Mouse (Mus musculus) ES-Bruce4 (cell line): ENCODE data around the gene Cd300ld4. TPM values are rescaled to one million over a fixed set of nuclear protein-coding genes. Genes with fewer than 3 reads are reported as not detected.
"Not testable (repeated sequence)": the region's sequence is repeated elsewhere in the genome, so short reads cannot be mapped to it uniquely, and the experiment has no call there.

ENCODE experiments used
- H3K27ac ChIP-seq: 2 replicates; pipeline ENCODE4 v1.5.1; 2012; ENCODE audit warnings: low read length, inconsistent platforms; ENCODE audit not compliant: insufficient read depth
- H3K27me3 ChIP-seq: 2 replicates; pipeline ENCODE4 v1.6.1; 2012; ENCODE audit warnings: mild to moderate bottlenecking, low read length, inconsistent platforms; ENCODE audit not compliant: control insufficient read depth, poor library complexity, insufficient read depth, severe bottlenecking
- H3K36me3 ChIP-seq: 2 replicates; pipeline ENCODE4 v1.6.1; 2012; ENCODE audit warnings: inconsistent platforms, mild to moderate bottlenecking, low read length, moderate library complexity; ENCODE audit not compliant: control insufficient read depth, poor library complexity, insufficient read depth, severe bottlenecking
- H3K4me1 ChIP-seq: one replicate; pipeline ENCODE4 v1.8.1; 2011; ENCODE audit warnings: low read length; ENCODE audit not compliant: control insufficient read depth, insufficient read depth
- H3K4me3 ChIP-seq: 2 replicates; pipeline ENCODE4 v1.5.1; 2011; ENCODE audit warnings: low read depth, mild to moderate bottlenecking, low read length
- H3K9ac ChIP-seq: 2 replicates; pipeline ENCODE4 v1.6.1; 2012; ENCODE audit warnings: low read depth, mild to moderate bottlenecking, inconsistent platforms; ENCODE audit not compliant: poor library complexity, severe bottlenecking
- H3K9me3 ChIP-seq: replicated peaks from 2 replicates; pipeline ENCODE4 v1.6.1; 2012; ENCODE audit warnings: mild to moderate bottlenecking, low read length, inconsistent platforms; ENCODE audit not compliant: control insufficient read depth, poor library complexity, insufficient read depth, severe bottlenecking
- CTCF ChIP-seq: IDR thresholded peaks from one replicate; pipeline ENCODE4 v1.8.1; 2011; ENCODE audit warnings: low read depth, low read length
- EP300 ChIP-seq: IDR thresholded peaks from 2 replicates; pipeline ENCODE4 v1.6.1; 2011; ENCODE audit warnings: low read depth, low read length; ENCODE audit not compliant: insufficient read depth
- POLR2A ChIP-seq: IDR thresholded peaks from one replicate; pipeline ENCODE4 v1.8.1; 2011; ENCODE audit warnings: low read length; ENCODE audit not compliant: insufficient read depth
- polyA plus RNA-seq: library from polyadenylated mRNA; stranded (reverse); fragments of >200 nt; gene quantifications from 2 replicates; pipeline ENCODE4 v1.2.4, GENCODE M21; 2011; ENCODE audit warnings: low read depth; ENCODE audit not compliant: missing spikeins, insufficient read depth, insufficient read length

The Cd300ld4 gene
- polyA plus RNA-seq: not detected in 2 replicates

DNA sequence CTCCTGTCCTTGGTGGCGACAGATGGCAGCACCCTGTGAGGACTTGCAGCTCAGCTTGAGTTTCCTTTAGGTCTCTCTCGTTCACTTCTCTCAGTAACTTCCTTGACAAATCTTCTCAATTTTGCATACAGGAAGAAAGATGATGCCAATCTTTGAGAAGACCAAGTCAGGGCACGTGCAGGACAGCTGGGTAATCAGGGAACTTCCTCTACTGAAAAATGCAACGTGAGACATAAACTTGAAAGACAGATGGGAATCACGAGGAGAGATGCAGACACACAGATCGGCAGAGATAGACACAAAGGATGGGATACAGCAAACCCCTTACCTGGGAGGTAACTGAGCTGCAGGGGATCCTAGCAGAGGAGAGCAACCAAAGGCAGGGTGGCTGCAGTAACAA, at the start of gene Cd300ld4:
Cd300ld4 (minus strand) TSS at position 101 of the 400 bp plus-strand sequence.
- H3K4me3 ChIP-seq, H3K4me1 ChIP-seq, H3K27me3 ChIP-seq, H3K9me3 ChIP-seq, H3K27ac ChIP-seq, H3K9ac ChIP-seq, H3K36me3 ChIP-seq: not testable (repeated sequence)

DNA sequence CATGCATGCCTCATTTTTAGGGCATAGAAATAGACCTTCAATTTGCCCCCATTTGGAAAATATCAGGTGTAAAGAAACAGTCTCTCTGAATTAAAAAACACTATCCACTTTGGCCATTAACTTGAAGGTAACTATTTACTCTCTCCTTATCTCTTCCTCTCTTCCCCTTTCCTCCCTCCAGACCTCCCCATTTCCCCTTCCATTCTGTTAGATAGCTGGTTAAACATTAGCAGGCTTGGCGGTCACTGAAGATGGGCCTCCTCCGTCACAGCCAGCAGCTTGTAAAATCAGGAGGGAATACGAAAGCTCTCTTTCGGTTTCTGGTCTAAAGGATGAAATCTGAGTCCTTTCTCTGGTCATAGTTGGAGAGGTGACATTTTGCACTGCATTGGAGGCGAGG, 49.0 kb upstream of the Cd300ld4 start:
- H3K4me3 ChIP-seq: no peak overlapping the region
- no peak for TF ChIP-seq CTCF
- TF ChIP-seq EP300: no peak
- TF ChIP-seq POLR2A: no peak
- no peak overlapping the region for H3K27ac ChIP-seq
- no peaks in the 10 kb centered on the region for H3K9me3 ChIP-seq
- H3K4me1 ChIP-seq: peaks cover 5% of the 10 kb centered on the region
- H3K27me3 ChIP-seq: no peaks in the 10 kb centered on the region
- no peaks in the 10 kb centered on the region for H3K36me3 ChIP-seq
- no peak overlapping the region for H3K9ac ChIP-seq

DNA sequence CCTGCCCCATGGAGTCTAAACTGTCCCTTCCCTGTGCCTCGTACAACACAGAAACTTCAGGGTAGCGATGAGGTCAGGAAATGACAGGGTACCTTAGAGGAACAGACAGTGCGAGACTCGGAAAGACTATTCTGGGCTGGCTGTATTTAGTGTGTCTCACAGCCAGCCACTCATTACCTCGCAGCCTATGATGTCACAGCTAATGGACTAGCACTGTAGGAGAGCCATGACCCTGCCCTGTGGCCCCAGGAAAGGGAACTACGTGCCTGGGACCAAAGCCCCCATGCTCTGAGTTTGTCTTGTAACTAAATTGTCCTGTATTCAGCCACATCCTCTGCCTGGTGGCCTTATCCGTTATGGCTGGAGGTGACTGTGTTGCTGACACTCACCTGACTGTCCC, 48.6 kb upstream of the Cd300ld4 start:
- H3K9me3 ChIP-seq: no peaks in the 10 kb centered on the region
- TF ChIP-seq EP300 (no peak), CTCF (no peak), POLR2A (no peak)
- H3K36me3 ChIP-seq: no peaks in the 10 kb centered on the region
- H3K4me3 ChIP-seq: no peak overlapping the region
- H3K9ac ChIP-seq: no peak overlapping the region
- H3K27ac ChIP-seq: no peak overlapping the region
- peaks cover 5% of the 10 kb centered on the region for H3K4me1 ChIP-seq
- H3K27me3 ChIP-seq: no peaks in the 10 kb centered on the region

DNA sequence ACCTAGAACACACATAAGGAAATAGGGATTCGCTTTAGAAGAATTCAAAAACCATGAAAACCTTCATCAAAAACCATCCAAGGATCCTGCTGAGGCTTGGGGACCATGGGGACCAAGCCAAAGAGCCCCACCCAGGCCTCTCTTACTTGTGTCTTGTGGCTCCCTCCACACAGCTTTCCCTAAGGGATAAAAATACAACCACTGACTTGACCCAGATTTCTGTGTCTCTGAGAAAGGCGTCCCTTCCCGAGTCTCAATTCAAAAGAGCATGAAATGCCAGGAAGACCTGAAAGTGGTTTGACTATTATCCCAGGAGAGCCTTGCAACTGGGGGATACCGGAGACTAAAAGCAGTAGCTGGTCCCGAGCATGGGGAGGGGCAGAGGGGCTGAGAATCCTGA, 46.2 kb upstream of the Cd300ld4 start:
- H3K9me3 ChIP-seq: no peaks in the 10 kb centered on the region
- H3K27me3 ChIP-seq: no peaks in the 10 kb centered on the region
- H3K36me3 ChIP-seq: no peaks in the 10 kb centered on the region
- no peak overlapping the region for H3K9ac ChIP-seq
- no peak overlapping the region for H3K4me3 ChIP-seq
- no peak overlapping the region for H3K27ac ChIP-seq
- TF ChIP-seq CTCF (no peak), POLR2A (no peak), EP300 (no peak)
- H3K4me1 ChIP-seq: peaks cover 5% of the 10 kb centered on the region

DNA sequence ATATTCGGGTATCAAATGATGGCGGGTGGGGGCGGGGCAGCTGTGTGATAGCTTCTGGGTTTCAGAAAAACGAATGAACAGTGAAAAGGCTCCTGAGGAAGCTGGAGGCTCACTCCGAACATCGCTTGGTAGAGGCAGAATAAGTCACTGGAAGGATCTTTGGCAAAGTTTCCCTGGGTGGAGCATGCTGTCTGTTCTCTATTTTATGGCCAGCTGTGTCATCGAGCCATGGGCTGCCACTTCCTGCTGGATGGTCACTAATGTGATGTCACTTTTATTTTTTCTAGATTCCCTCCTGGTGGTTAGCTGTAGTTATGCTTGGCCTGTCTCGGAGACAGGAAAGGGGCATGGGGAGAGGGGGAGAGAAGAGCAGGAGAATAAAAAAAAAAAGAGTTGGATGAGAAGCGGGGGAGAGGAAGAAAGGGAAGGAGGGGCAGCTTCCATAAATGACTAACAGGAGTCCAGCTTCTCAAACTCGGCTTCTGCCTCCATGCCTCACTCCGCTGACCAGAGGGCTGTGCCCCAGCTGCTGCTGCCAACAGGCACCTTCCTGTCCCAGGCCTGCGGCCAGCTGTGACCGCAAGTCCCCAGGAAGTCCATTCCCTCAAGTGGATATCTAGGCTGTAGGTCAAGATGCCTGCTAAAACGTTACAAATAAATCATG, 45.0 kb upstream of the Cd300ld4 start:
- H3K27ac ChIP-seq: no peak overlapping the region
- H3K9me3 ChIP-seq: no peaks in the 10 kb centered on the region
- H3K9ac ChIP-seq: no peak overlapping the region
- TF ChIP-seq CTCF: no peak
- no peak for TF ChIP-seq POLR2A
- no peak for TF ChIP-seq EP300
- no peaks in the 10 kb centered on the region for H3K36me3 ChIP-seq
- no peak overlapping the region for H3K4me3 ChIP-seq
- H3K27me3 ChIP-seq: no peaks in the 10 kb centered on the region
- peaks cover 5% of the 10 kb centered on the region for H3K4me1 ChIP-seq

DNA sequence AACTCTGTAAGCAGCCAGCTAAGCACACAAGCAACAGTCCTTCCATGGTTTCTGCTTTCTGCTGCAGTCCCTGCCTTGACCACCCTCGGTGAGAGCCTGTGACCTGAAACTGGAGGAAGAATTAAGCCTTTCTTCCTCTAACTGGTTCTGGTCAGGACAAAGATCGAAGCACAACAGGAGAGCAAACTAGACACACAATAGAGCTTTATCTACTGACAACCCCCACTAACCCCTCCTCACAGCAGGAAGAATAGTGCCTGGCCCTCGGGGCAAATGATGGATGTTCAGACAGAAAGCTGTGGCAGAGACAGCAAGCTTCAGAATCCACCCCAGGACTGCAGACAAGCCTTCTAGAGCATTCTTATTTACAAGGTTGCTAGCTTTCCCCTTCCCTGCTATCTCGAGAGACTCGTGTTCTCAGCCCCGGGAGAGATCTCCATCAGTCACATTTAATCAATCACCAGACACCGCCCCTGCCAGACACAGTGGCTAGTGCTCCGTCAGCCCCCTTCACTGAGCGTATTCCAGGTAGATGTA, 44.3 kb upstream of the Cd300ld4 start:
- H3K4me3 ChIP-seq: no peak overlapping the region
- TF ChIP-seq EP300 (peak; percentile 65; the same call in 1 of the 2 replicates), POLR2A (no peak), CTCF (no peak)
- peaks cover 5% of the 10 kb centered on the region for H3K4me1 ChIP-seq
- no peaks in the 10 kb centered on the region for H3K36me3 ChIP-seq
- H3K27me3 ChIP-seq: no peaks in the 10 kb centered on the region
- H3K9ac ChIP-seq: no peak overlapping the region
- no peak overlapping the region for H3K27ac ChIP-seq
- no peaks in the 10 kb centered on the region for H3K9me3 ChIP-seq
